Mouse (Mus musculus) layer of hippocampus, postnatal 25 days (tissue): ENCODE results near the gene Gng12. TPM values are rescaled to one million over a fixed set of nuclear protein-coding genes. Genes with fewer than 3 reads are reported as not detected.

ENCODE experiments used
- DNase-seq, 2 experiments: peaks; one replicate each; pipeline ENCODE4 v3.0.0; 2022; ENCODE audit warnings: mixed read lengths in 2 of 2, low spot score in 1 of 2; ENCODE audit errors: extremely low spot score in 1 of 2
- total RNA-seq, 2 experiments: library from RNA; stranded (reverse); gene quantifications; 2 replicates each; pipeline ENCODE4 v1.2.3; 2021

Gene Gng12
- total RNA-seq, 2 experiments from 2014 or later: 64.7 to 82.2 TPM

DNA sequence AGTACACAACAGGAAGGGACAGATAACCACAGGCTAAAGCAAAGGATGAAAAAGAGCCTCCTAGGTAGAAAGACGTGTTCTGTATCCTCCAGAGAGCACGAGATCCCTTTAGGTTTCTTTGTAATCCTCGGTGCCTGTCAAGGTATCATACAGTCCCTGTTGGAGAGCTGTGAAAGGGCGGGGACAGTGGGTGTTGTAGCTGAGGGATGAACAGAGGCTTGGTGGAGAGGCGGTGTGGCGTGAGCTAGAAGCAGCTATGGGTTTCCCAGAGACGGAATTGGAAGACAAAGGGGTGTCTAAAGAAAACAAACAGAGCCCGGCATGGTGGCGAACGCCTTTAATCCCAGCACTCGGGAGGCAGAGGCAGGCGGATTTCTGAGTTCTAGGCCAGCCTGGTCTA is 89.9 kb downstream of the Gng12 start:
- no peak for DNase-seq

DNA sequence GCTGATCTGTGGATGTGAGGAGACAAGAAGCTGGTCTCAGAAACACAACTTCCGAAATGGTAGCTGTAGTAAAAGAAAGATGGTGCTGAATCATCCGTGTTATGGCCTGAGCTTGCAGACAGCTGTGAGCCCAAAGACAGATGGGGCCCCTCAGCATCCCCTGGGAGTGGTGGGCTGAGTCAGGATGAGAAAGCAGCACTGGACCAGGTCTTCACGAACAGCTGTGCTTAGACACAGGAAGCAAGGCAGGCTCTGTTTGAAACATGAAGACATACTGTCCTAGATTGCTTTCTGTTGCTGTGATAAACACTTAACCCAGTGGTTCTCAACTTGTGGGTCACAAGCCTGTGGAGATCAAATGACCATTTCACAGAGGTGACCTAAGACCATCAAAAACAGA is 91.4 kb downstream of the Gng12 start:
- no peak for DNase-seq

GRCm38 (mm10) chr6:66988363-66988762 is 92.2 kb downstream of the Gng12 start:
- DNase-seq: no peak

DNA sequence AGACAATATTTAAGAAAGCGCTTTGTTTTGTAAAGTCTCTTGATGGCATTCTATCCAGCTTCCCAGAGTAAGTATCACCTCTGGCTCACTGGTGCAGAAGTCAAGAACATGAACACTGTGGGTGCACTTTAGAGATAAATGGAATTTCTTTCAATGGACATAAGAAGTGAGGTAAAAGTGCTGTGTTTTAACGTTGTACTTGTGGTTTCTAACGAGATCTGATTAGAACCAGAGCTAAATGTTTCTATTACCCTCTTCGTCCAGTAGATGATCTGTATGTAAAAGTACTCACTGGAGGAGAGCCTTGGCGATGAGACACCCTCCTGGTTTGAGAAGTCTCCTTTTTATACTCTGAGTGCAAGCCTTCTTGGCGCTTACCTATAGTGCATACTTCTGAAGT is 92.8 kb downstream of the Gng12 start:
- no peak for DNase-seq

DNA sequence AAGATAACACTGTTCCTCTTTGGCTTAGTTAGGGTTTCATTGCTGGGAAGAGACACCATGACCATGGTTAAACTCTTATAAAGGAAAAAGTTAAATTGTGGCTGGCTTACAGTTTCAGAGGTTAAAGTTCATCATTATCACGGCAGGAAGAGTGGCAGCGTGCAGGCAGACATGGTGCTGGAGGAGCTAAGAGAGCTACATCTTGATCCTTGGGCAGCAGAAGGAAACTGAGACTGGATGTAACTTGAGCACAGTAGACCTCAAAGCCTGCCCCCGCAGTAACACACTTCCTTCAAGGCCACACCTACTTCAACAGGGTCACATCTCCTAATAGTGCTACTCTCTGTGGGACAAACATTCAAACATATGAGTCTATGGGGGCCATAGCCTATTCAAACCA is 93.3 kb downstream of the Gng12 start:
- DNase-seq: no peak

GRCm38 (mm10) chr6:66992232-66992631 is 96.0 kb downstream of the Gng12 start:
- no peak for DNase-seq

- no peak for DNase-seq
These were observed 96.6 kb downstream of the Gng12 start for GRCm38 (mm10) chr6:66992786-66993185.

DNA sequence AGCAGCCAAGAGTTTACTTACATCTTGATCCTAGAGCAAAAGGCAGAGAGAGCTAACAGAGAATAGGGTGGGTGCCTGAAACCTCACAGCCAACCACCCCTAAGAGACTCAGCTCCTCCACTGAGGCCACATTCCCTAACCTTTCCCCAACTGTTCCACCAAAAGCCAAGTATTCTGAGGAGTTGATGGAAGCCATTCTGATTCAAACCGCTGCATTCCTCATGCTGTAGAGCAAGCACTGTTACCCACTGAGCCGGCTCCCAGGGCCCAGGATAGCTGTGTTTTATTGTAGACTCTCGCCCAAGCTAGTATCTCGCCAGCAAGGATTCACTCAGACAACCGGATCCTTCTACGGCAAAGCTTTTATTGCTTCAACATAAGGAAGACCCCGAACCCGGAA is 98.8 kb downstream of the Gng12 start:
- DNase-seq: no peak

- DNase-seq: no peak
These were observed 99.6 kb downstream of the Gng12 start for GRCm38 (mm10) chr6:66995825-66996224.

DNA sequence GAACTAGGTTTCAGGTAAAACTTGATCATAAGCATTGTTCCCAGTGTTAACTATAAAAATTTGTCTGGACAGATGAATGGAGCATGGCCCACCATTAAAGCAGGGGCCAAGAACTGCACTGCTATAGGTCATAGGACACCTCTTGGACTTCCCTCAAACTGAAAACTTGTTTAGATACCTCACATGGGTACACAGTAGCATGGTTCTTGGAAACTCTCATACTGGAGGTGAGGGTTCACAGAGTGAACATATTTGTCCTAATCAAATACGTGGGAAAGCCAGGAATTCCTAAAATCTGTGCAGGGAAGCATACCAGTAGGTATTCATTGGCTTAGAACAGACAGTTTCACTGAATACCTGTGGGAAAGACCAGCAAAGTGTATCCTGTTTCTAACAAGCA is 100.1 kb downstream of the Gng12 start:
- DNase-seq: no peak

DNA sequence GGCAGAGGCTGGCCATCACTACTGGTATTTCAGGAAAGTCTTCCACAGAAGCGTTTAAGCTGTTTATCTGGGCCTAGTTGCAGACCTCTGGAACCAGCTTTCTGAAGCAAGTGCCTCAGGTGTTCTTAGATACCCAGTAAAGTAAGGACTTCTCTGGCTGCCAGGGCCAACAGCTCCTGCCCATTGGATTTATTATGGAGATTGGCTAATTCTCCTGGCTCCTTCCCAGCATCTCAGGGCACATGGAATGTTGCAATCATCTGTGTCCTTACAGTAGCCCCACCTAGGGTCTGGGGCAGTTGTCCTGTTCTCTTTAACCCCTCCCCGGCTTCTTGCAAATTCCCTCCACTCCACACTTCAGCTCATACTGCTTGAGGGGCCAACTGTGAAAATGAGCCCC is 102.4 kb downstream of the Gng12 start:
- no peak for DNase-seq

- no peak for DNase-seq
These were observed 103.6 kb downstream of the Gng12 start for GRCm38 (mm10) chr6:66999800-67000199.

DNA sequence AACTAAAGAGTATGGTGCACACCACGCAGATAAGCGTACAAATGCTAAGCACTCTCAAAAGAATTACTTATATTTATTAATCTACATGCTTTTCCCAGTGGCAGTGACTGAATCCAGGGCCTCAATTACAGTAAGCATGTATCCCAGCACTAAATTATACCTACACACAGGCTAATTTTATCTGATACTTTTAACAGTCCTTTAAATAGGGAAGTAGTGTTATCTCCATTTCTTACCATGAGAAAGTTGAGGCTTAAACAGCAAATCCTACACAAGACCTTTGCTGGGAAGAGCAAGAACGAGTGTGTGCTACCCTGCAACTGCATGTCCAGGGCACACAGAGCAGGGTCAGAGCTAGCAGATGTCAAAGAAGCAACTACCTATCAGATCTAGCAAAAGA is 113.7 kb downstream of the Gng12 start:
- no peak for DNase-seq

DNA sequence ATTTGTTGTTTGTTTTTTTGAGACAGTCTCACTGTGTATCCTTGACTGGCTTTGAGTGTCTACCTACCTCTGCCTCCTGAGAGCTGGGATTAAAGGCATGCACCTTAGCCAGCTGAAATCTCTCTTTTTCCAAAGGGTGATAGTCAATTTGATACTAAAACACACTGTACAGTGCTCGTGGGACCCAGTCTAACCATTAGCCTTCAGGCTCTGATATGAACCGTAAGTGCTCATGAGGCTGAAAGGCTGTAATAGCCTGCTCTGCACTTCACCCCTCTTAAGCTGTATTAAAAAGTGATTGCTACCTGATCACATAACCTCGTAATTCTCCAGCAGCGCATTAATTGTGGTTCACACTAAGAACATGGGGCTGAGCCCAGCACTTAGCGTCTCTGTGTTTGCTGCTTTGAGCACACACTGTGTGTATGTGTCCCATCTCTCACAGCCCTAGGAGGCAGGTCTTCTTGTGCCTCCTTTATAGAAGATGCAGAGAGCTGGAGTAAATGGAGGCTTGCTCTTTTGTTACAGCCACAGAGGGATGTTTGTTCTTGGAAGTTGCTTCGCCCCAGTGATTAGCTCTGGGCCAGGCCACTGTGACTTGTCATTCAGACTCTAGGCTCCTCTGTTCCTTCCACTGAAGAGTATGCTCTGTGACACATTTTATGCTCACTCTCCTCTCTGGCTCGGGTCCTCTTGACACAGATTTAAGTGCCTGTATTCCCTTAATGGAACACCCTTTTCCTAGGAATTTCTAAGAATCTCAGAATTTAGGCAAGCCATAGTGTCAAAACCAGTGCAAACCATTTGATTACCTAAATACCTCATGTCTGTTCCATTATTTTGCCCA is 114.4 kb downstream of the Gng12 start:
- DNase-seq: no peak

DNA sequence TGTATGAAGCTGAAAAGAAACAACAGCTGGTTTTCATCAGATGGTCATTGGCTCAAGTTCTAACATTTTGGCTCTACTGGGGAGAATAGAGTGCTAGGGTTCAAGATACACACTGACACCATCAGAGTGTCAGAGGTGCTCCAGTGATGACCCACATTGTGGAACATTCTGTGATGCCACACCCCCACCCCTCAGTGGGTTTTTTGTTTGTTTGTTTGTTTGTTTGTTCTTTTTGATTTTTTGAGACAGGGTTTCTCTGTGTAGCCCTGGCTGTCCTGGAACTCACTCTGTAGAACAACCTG is 115.0 kb downstream of the Gng12 start:
- no peak for DNase-seq

DNA sequence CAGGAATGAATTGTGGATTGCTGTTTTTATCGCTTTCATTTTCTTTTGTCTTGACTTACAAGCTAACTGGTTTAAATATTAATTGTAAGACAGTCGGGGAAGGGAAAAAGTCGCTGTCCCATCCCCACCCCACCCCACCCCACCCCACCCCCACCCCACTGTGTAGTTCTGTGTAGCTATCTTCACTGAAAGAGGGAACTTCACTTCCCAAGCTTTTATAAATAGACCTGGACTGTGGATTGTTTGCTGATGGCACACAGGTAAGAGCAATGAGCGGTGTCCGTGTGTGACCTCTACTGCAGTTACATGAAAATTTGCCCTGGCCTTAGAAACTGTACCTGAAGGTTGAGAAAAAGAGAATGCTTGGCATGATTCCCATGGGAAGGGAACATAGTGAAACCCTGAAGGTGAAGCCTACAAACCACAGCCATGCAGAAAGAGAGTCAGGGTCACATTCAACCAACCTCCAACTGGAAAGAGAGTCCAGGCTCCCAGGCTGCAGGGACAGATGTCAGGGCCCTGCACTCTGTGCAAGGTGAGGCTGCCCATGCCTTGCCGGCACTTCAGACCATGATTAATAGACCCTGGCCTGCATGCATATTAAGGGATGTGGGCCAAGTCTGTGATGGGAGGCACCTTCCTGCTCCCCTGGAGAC is 117.2 kb downstream of the Gng12 start:
- DNase-seq: no peak

DNA sequence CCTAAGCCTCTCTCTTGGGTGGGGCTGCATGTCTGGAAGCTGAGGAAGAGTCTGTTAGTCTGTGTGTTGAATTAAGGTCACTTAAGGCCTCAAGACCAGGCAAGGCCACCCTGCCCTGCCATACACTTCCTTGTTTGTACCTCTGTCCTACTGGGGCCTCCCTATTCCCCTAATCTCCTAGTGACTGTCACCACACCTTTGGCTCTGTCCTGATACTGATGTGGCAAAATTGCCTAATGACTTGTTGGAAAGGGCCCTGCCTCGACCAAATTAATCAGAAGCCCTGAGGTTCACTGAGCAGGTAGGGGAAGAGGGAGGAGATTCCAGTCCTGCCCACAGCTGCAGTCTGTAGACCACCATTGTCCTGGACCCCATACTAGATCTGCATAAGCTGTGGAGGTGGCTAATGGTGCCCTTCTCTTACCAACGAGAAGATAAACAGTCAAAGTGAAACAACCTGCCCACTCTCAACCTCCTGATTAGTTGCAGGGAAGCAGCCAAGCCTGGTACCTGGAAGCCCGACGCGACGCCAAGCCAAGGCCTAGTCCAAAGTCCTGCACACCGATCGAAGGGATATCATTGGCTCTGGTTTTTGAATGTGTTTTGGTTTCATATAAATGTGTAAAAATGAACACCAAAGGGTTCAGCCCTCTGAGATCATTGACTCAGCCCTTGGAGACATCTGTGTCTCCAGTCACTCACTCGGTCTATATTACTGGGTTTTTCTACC is 117.9 kb downstream of the Gng12 start:
- no peak for DNase-seq

- no peak for DNase-seq
These were observed 118.5 kb downstream of the Gng12 start for GRCm38 (mm10) chr6:67014679-67015075.

DNA sequence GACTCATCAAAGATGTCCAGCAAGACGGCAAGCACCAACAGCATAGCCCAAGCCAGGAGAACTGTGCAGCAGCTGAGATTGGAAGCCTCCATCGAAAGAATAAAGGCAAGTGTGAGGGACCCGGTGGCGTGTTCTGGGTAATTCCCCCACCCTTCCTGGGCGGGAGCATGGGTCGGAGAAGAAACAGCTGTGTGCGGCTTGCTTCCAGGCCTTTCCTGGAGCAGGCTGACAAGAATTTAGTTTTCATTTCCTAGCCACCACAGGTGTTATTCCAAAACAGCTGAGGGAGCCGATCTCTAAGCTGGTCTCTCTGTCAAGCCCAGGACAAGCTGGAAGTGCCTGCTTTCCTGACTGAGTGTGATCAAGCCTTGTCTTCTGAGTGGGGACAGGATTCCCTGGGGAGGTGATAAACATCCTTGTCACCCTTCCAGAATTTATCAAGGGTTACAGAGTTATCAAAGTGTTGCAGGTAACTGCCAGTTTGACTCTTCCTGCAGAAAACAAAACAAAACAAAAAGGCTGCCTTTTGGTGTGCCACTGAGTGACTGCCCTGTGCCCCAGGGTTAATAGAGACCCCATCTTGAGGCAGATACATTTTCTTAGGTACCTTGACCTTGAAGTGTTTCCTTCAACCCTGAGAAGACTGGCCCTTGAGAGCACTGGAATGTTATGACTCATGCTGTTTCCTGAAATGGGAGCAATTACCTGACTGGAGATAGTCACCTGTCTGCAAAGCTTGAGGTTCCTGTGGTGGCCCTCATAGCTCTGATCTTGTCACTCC is 119.7 kb downstream of the Gng12 start:
- no peak for DNase-seq

- DNase-seq: no peak
These were observed 120.4 kb downstream of the Gng12 start for GRCm38 (mm10) chr6:67016520-67017111.
